Mouse (Mus musculus) embryo, embryonic 9.5 days (tissue): ENCODE measurements around the gene Chga.

ENCODE experiments used
- DNase-seq: peaks from one replicate; pipeline ENCODE4 v3.0.0-alpha.2; 2017; ENCODE audit errors: extremely low spot score

Chga gene

GRCm38 (mm10) chr12:102599801-102600200, 45.0 kb downstream of the Chga start:
- no peak for DNase-seq

DNA sequence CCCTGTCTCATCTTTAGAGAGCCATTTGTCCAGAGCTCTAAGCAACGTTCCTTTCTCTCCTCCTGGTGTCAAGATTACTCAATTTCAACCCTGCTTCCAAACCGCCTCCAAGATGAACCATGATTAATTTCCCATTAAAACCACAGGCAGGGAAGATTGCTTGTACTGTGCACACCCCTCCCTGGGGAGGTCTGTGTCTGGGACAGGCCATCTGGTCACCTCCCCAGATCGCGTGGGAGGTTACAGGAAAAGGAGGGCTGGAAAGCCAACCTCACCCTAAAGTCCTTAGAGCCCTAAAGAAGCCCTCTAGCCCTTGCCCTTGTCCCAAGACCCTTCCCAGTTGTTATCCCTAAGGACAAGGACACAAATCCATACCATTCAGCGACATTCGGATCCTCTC, 45.6 kb downstream of the Chga start:
- no peak for DNase-seq

DNA sequence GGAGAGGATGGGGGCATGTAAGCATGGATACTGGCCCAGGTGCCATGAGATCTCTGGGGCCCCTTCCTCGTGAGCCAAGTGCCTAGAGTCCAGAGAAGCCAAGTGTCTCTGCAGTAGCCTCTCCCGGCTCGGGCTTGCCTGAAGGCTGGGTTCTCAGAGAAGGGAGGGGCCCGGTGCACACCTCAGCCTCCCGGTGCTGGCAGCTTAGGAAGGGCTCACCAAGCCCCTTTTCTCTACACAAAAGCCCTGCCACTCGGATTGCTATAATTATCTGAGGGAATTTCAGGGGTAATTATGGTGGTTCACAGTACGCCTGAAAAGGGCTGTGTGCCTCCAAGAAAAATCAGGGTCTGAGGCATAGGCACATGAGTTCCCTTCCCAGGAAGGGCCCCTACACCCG, 47.1 kb downstream of the Chga start:
- no peak for DNase-seq

GRCm38 (mm10) chr12:102602255-102603041, 47.7 kb downstream of the Chga start:
- DNase-seq, result no peak

DNA sequence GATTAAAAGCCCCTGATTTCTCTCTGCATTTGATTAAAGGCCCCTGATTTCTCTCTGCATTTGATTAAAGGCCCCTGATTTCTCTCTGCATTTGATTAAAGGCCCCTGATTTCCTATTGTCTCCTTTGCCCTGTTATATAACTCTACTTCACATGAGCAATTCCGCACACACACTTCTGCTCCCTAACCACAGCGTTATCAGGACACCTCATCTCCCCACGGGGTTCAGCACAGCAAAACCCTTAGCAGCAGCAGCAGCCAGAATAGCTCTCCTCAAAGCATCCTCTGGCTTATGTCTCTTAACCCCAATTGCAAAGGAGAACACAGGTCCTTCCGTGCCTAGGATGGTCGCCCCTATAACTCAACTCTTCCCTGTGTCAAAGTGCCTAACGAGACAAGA, 50.8 kb downstream of the Chga start:
- no peak for DNase-seq

DNA sequence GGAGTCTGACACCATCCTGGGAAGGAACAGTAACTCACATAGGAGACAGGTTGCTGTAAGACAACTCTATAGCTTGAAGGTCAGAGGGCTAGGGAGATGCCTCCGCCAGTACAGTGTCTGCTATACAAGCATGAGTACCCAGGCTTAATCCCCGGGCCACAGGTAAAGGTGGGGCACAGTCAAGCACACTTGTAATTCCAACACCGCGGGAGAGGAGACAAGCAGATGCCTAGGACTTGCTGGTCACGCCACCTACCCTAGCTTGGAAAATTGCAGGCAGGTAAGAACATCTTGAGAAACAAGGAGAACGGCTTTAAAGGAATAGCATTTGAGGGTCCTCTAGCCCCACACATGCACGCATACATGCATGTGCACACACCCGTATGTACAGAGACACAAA, 52.3 kb downstream of the Chga start:
- DNase-seq, result no peak

GRCm38 (mm10) chr12:102607808-102608517, 53.2 kb downstream of the Chga start:
- no peak for DNase-seq

- no peak for DNase-seq
Observed at GRCm38 (mm10) chr12:102610927-102611326, 56.2 kb downstream of the Chga start.

- DNase-seq, result no peak
Observed at GRCm38 (mm10) chr12:102612431-102612830, 57.7 kb downstream of the Chga start.

DNA sequence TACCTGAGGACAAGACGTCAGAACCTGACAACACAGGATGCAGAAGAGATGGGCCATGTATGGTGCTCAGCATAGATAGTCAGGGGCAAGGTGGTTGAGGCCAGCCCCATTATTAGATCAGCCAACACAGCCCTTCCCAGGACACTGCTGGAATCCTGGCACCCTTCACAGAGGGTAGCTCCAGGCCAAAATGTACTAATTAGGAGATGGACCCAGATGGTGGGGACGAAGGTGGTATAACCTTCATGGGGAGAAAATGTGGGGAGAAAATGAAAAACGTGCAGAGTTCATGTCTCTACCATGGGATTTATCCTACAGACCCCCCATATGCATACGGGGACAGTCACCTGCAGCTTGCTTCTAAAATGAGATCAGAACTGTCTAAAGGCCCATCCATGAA, 58.6 kb downstream of the Chga start:
- no peak for DNase-seq
